Mouse (Mus musculus) embryonic facial prominence, embryonic 11.5 days (tissue): ENCODE results near the gene Lrrtm3. TPM values are rescaled to one million over a fixed set of nuclear protein-coding genes. Genes with fewer than 3 reads are reported as not detected.

Source experiments
- ATAC-seq: fragments of 200-750 bp; cut with Nextera tagmentation; replicated peaks from 2 replicates; pipeline ENCODE4 v1.8.0; 2017; ENCODE audit warnings: low read depth; ENCODE audit not compliant: insufficient number of reproducible peaks, low FRiP score, low TSS enrichment
- DNase-seq: peaks from one replicate; pipeline ENCODE4 v3.0.0-alpha.2; 2015; ENCODE audit warnings: low spot score
- H3K27ac ChIP-seq: fragments of 300-500 bp; sonication (generic); replicated peaks from 2 replicates; pipeline ENCODE4 v1.5.1; 2014; ENCODE audit warnings: mild to moderate bottlenecking, low read depth, low read length, control low read depth
- H3K27me3 ChIP-seq: fragments of 300-500 bp; sonication (generic); 2 replicates; pipeline ENCODE4 v1.6.1; 2014; ENCODE audit warnings: mild to moderate bottlenecking, low read length, moderate library complexity, mixed read lengths; ENCODE audit not compliant: control insufficient read depth, insufficient read depth
- H3K36me3 ChIP-seq: fragments of 300-500 bp; sonication (generic); replicated peaks from 2 replicates; pipeline ENCODE4 v1.6.1; 2014; ENCODE audit warnings: low read depth, mild to moderate bottlenecking, low read length, moderate library complexity, mixed read lengths; ENCODE audit not compliant: control insufficient read depth, insufficient read depth
- H3K4me1 ChIP-seq: fragments of 300-500 bp; sonication (generic); 2 replicates; pipeline ENCODE4 v1.6.1; 2014; ENCODE audit warnings: low read length, mixed read lengths; ENCODE audit not compliant: control insufficient read depth, insufficient read depth
- H3K4me2 ChIP-seq: fragments of 300-500 bp; sonication (generic); 2 replicates; pipeline ENCODE4 v1.6.1; 2014; ENCODE audit warnings: low read depth, mild to moderate bottlenecking, control low read depth, low read length, moderate library complexity
- H3K4me3 ChIP-seq: fragments of 300-500 bp; sonication (generic); 2 replicates; pipeline ENCODE4 v1.5.1; 2014; ENCODE audit warnings: low read depth, low read length, control low read depth
- H3K9ac ChIP-seq: fragments of 300-500 bp; sonication (generic); replicated peaks from 2 replicates; pipeline ENCODE4 v1.6.1; 2014; ENCODE audit warnings: mild to moderate bottlenecking, control low read depth, low read length
- H3K9me3 ChIP-seq: fragments of 300-500 bp; sonication (generic); replicated peaks from 2 replicates; pipeline ENCODE4 v1.6.1; 2016; ENCODE audit warnings: mild to moderate bottlenecking, low read length, inconsistent platforms, mixed read lengths; ENCODE audit not compliant: control insufficient read depth
- WGBS: fragments of 180-500 bp; shearing (Covaris S2); extraction: QIAGEN DNeasy Blood & Tissue Kit; methylation state at CpG from one replicate; pipeline ENCODE4 v1.1.7; 2014; 5-methylcytosine and 5-hydroxymethylcytosine counted together
- polyA plus RNA-seq: library from polyadenylated mRNA; unstranded; fragments of >200 nt; fragmentation: Nextera tagmentation; extraction: Ambion mirVana; gene quantifications from 2 replicates; pipeline ENCODE4 v1.2.1, GENCODE M21; 2014

Lrrtm3 gene
- polyA plus RNA-seq, 1 experiment from 2014 or later, result 0.36 TPM

- Histone ChIP-seq H3K9ac (no peak overlapping the region), H3K27ac (no peak overlapping the region), H3K9me3 (no peaks in the 10 kb centered on the region), H3K27me3 (no peaks in the 10 kb centered on the region), H3K36me3 (no peaks in the 10 kb centered on the region), H3K4me2 (no peak overlapping the region), H3K4me3 (no peak overlapping the region), H3K4me1 (no peaks in the 10 kb centered on the region)
- no peak for ATAC-seq
- 89% methylated on average over 2 of the region's 2 CpGs for WGBS
- no peak for DNase-seq
Observed at GRCm38 (mm10) chr10:63979410-63979809, 110.7 kb downstream of the Lrrtm3 start.

GRCm38 (mm10) chr10:63978969-63979368 is 111.1 kb downstream of the Lrrtm3 start:
- ATAC-seq, result no peak
- 72% methylated on average over 5 of the region's 5 CpGs for WGBS
- H3K9ac ChIP-seq, result no peak overlapping the region

DNA sequence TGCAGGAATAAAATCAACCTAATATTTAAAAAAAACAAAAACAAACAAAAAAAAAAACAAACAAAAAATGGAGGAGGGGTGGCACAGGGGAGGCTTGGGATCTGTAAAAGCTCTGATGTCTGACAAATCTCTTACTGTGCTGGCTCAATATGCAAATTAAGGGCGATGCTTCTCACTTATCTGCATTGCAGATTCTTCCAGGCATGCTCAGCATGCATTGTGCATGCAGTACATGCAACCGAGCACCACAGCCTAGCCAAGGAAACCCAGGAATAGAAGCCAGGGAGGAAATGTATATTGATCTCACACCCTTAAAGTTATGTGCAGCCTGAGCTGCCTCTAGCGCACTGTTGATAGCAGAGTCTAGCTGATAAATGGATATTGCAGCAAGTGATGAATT is 111.5 kb downstream of the Lrrtm3 start:
- H3K4me2 ChIP-seq, result no peak overlapping the region
- 51% methylated on average over 3 of the region's 3 CpGs for WGBS
- no peak overlapping the region for H3K4me3 ChIP-seq
- no peaks in the 10 kb centered on the region for H3K9me3 ChIP-seq
- DNase-seq, result no peak
- H3K4me1 ChIP-seq, result no peaks in the 10 kb centered on the region
- no peaks in the 10 kb centered on the region for H3K36me3 ChIP-seq
- no peak overlapping the region for H3K9ac ChIP-seq
- H3K27me3 ChIP-seq, result no peaks in the 10 kb centered on the region
- H3K27ac ChIP-seq, result no peak overlapping the region
- ATAC-seq, result no peak

More at GRCm38 (mm10) chr10:63978969-63979368, 111.1 kb downstream of the Lrrtm3 start:
- Histone ChIP-seq H3K4me1 (no peaks in the 10 kb centered on the region), H3K27me3 (no peaks in the 10 kb centered on the region), H3K9me3 (no peaks in the 10 kb centered on the region), H3K4me2 (no peak overlapping the region), H3K36me3 (no peaks in the 10 kb centered on the region), H3K4me3 (no peak overlapping the region), H3K27ac (no peak overlapping the region)
- DNase-seq, result no peak

DNA sequence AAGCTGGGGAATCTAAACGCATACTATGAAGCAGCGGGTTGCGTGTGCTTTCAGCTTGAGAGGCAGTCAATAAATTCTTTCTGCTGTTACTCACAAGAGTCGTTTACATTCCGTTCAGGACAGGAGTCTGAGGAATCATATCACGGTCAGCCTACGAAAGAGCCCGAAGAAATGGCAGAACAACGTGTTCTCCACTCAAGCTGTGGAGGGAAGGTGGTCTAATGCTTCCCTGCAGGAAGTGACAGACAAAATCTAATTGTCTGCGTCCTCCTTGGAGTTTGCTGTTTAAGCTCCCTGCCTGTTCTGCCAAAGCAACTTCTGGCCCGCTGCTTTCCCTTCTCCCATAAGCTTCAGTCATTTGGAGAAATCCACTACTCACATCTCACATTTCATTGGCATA is 112.0 kb downstream of the Lrrtm3 start:
- H3K36me3 ChIP-seq, result no peaks in the 10 kb centered on the region
- no peak overlapping the region for H3K27ac ChIP-seq
- no peak overlapping the region for H3K4me2 ChIP-seq
- no peak overlapping the region for H3K9ac ChIP-seq
- no peaks in the 10 kb centered on the region for H3K27me3 ChIP-seq
- H3K4me1 ChIP-seq, result no peaks in the 10 kb centered on the region
- ATAC-seq (no peak), DNase-seq (no peak)
- WGBS, result 44% methylated on average over 11 of the region's 11 CpGs
- H3K4me3 ChIP-seq, result no peak overlapping the region
- H3K9me3 ChIP-seq, result no peaks in the 10 kb centered on the region

DNA sequence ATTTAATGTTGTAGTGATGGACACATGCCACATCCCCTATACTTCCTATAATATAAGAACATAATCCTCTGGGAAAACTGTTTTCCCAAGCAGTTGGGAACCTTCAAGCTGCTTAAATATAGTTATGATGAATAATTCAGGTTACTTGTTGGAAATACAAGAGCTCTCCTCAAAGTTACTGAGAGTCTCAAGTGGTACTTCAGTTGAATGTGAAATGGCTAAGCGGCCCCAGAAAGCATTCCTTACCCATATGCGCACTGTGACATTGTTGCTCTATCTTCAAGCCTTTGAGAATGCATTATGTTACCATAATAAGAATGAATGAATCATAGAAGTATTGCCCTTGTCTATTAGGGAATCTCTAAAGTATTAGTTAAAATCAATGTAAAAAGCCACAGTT is 117.8 kb downstream of the Lrrtm3 start:
- Histone ChIP-seq H3K4me1 (no peaks in the 10 kb centered on the region), H3K27ac (no peak overlapping the region), H3K9ac (no peak overlapping the region), H3K36me3 (no peaks in the 10 kb centered on the region), H3K4me2 (no peak overlapping the region), H3K4me3 (no peak overlapping the region), H3K27me3 (no peaks in the 10 kb centered on the region), H3K9me3 (no peaks in the 10 kb centered on the region)
- ATAC-seq (no peak), DNase-seq (no peak)
- 76% methylated on average over 2 of the region's 2 CpGs for WGBS

DNA sequence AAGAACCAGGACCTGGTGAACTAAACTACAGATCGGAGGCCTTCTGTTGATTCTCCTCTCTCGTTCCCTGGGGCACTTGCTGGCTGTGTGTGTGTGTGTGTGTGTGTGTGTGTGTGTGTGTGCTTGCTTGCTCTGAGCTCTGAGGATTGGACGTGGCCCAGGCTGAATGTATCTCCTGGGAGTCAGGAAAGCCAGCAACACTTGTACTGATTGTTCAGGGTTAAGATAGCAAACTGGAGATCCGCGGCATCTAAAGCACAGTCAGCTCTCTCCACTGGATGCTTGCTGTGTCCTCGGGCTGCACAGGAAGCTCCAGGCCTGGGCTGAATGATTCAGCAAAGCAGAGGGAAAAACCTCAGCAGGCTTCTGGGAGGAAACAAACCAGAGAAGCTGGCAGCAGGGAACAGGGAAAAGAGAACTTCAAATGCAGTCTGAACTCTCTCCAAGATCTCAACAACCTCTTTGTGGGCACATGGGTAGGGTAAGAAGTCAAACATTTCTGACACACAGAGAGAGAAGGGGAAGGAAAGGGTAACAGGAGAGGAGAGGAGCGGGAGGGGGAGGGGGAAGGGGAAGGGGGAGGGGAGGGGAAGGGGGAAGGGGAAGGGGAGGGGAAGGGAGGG is 135.7 kb downstream of the Lrrtm3 start:
- Histone ChIP-seq H3K36me3 (no peaks in the 10 kb centered on the region), H3K4me3 (no peak overlapping the region), H3K27ac (no peak overlapping the region), H3K27me3 (no peaks in the 10 kb centered on the region), H3K9me3 (no peaks in the 10 kb centered on the region), H3K4me1 (no peaks in the 10 kb centered on the region), H3K4me2 (no peak overlapping the region), H3K9ac (no peak overlapping the region)
- peak; percentile 62; the same call in 1 of the 2 replicates for ATAC-seq
- DNase-seq, result peak; percentile 17
- WGBS, result 10% methylated on average over 6 of the region's 7 CpGs

- Histone ChIP-seq H3K27ac (no peak overlapping the region), H3K4me1 (no peaks in the 10 kb centered on the region), H3K36me3 (no peaks in the 10 kb centered on the region), H3K4me2 (no peak overlapping the region), H3K27me3 (no peaks in the 10 kb centered on the region), H3K9me3 (no peaks in the 10 kb centered on the region), H3K9ac (no peak overlapping the region), H3K4me3 (no peak overlapping the region)
- 87% methylated on average over 1 of the region's 1 CpGs for WGBS
- no peak for DNase-seq
- ATAC-seq, result no peak
Observed at GRCm38 (mm10) chr10:63951481-63951880, 138.6 kb downstream of the Lrrtm3 start.

- WGBS, result 76% methylated on average over 8 of the region's 8 CpGs
- no peak for DNase-seq
- H3K4me2 ChIP-seq, result no peak overlapping the region
- no peaks in the 10 kb centered on the region for H3K36me3 ChIP-seq
- no peak overlapping the region for H3K4me3 ChIP-seq
- H3K4me1 ChIP-seq, result no peaks in the 10 kb centered on the region
- no peak for ATAC-seq
- no peak overlapping the region for H3K9ac ChIP-seq
- no peak overlapping the region for H3K27ac ChIP-seq
- H3K9me3 ChIP-seq, result no peaks in the 10 kb centered on the region
- no peaks in the 10 kb centered on the region for H3K27me3 ChIP-seq
Observed at GRCm38 (mm10) chr10:63950867-63951266, 139.2 kb downstream of the Lrrtm3 start.
